Mouse (Mus musculus) heart, embryonic 16.5 days (tissue): Measurements from ENCODE around the gene Hk2. TPM values are rescaled to one million over a fixed set of nuclear protein-coding genes. Genes with fewer than 3 reads are reported as not detected.

Experiments
- ATAC-seq: fragments of 200-750 bp; cut with Nextera tagmentation; replicated peaks from 2 replicates; pipeline ENCODE4 v1.8.0; 2017; ENCODE audit warnings: moderate number of reproducible peaks; ENCODE audit not compliant: insufficient read depth, low FRiP score; ENCODE audit errors: extremely low read depth
- H3K27ac ChIP-seq: fragments of 300-500 bp; sonication (generic); 2 replicates; pipeline ENCODE4 v1.5.1; 2014; ENCODE audit warnings: mild to moderate bottlenecking, low read length, control low read depth, moderate library complexity
- H3K27me3 ChIP-seq: fragments of 300-500 bp; sonication (generic); 2 replicates; pipeline ENCODE4 v1.6.1; 2014; ENCODE audit warnings: low read length, mixed read lengths; ENCODE audit not compliant: control insufficient read depth, insufficient read depth
- H3K36me3 ChIP-seq: fragments of 300-500 bp; sonication (generic); 2 replicates; pipeline ENCODE4 v1.6.1; 2014; ENCODE audit not compliant: control insufficient read depth, insufficient read depth
- H3K4me1 ChIP-seq: fragments of 300-500 bp; sonication (generic); 2 replicates; pipeline ENCODE4 v1.6.1; 2014; ENCODE audit warnings: low read length, mixed read lengths; ENCODE audit not compliant: control insufficient read depth, insufficient read depth
- H3K4me2 ChIP-seq: fragments of 300-500 bp; sonication (generic); 2 replicates; pipeline ENCODE4 v1.6.1; 2014; ENCODE audit warnings: low read depth, mild to moderate bottlenecking, control low read depth, low read length
- H3K4me3 ChIP-seq: fragments of 300-500 bp; sonication (generic); 2 replicates; pipeline ENCODE4 v1.5.1; 2014; ENCODE audit warnings: mild to moderate bottlenecking, control low read depth, low read length
- H3K9ac ChIP-seq: fragments of 300-500 bp; sonication (generic); 2 replicates; pipeline ENCODE4 v1.6.1; 2014; ENCODE audit warnings: low read length, control low read depth
- H3K9me3 ChIP-seq: fragments of 300-500 bp; sonication (generic); replicated peaks from 2 replicates; pipeline ENCODE4 v1.6.1; 2016; ENCODE audit warnings: low read length; ENCODE audit not compliant: control insufficient read depth
- WGBS: fragments of 180-500 bp; shearing (Covaris S2); extraction: QIAGEN DNeasy Blood & Tissue Kit; methylation state at CpG from one replicate; pipeline ENCODE4 v1.1.7; 2014; 5-methylcytosine and 5-hydroxymethylcytosine counted together
- polyA plus RNA-seq: library from polyadenylated mRNA; unstranded; fragments of >200 nt; fragmentation: Nextera tagmentation; extraction: Ambion mirVana; gene quantifications from 2 replicates; pipeline ENCODE4 v1.2.1, GENCODE M21; 2015

The Hk2 gene
- polyA plus RNA-seq, 1 experiment from 2014 or later = 37.4 TPM

DNA sequence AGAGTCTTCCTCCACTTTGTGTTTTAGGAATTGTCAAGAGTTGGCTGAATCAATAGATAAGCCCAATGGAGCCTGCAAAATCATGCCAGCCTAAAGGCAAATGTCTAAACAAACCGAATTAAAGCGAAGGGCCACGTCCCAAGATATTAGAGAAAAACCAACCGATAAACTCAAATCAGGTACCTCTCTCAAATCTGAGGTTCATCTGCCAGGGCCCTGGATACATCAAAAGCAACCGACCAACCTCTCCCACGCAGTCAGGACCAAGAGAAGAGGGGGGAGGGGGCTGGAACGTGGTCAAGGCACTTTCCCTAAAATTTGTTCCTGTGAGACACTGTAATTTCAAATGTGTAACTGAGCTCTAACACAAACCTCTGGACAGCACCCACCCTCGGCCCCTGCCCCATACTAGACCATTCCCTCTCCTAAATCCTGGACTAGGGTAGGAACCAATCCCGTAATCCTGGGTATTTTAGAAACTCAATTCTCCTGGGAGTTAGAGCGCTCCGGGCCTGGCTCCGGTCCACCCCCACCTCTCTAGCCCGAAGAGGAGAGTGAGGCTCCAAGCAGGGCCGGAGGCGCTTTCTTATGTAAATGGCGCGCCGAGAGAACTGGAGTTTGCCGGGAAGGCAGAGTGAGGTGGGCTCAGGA is 1.7 kb downstream of the Hk2 start:
- Histone ChIP-seq H3K4me2 (peak overlapping the region; percentile 95), H3K27ac (peak overlapping the region; percentile 92), H3K36me3 (no peaks in the 10 kb centered on the region), H3K9me3 (no peaks in the 10 kb centered on the region), H3K4me1 (peaks cover 24% of the 10 kb centered on the region), H3K4me3 (peak overlapping the region; percentile 71), H3K27me3 (no peaks in the 10 kb centered on the region), H3K9ac (peak overlapping the region; percentile 86)
- WGBS = 2% methylated on average over 19 of the region's 19 CpGs
- no peak for ATAC-seq

DNA sequence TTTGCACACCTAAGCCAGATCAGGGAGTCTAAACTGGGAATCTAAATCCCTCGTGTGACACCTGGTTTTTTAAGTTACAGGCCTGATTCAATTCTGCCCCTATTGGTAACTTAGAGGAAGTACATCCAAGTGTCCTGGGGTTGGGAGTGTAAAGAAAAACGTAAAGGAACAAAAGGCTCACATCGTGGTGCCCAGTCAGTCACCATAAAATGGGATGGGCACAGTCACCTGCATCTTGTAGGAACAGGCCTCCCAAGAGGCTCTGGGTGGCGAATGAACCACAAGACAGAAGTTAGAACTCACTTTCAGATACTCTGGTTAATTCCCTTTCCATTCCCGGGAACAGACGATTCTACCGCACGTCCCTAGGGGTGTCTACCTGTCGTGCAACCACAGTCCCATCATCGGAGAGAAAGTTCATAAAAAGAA is 2.3 kb downstream of the Hk2 start:
- Histone ChIP-seq H3K9ac (peak overlapping the region; percentile 86), H3K9me3 (no peaks in the 10 kb centered on the region), H3K27ac (peak overlapping the region; percentile 92), H3K4me3 (peak overlapping the region; percentile 71), H3K4me2 (peak overlapping the region; percentile 95), H3K27me3 (no peaks in the 10 kb centered on the region), H3K36me3 (no peaks in the 10 kb centered on the region), H3K4me1 (peaks cover 24% of the 10 kb centered on the region)
- WGBS = 3% methylated on average over 10 of the region's 10 CpGs
- no peak for ATAC-seq

DNA sequence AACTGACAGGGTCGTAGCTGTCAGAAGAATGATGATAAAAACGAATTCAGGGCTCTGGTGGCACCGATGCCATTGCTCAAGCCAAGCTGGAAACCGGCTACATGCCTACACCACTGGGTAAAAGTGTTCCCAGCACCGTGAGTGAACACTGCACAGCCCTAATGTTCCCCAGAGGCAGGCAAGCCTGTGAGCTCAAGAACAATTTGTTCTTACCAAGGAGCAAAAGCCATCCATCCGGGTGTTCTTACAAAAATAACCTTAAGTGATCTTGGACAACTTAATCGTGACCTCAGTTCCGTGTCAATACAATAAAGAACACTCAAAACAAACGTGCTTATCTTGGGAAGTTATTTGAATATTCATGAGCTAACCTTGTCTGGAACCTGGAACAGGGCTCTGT is 3.2 kb downstream of the Hk2 start:
- Histone ChIP-seq H3K36me3 (no peaks in the 10 kb centered on the region), H3K9me3 (no peaks in the 10 kb centered on the region), H3K4me2 (peak overlapping the region; percentile 95), H3K9ac (peak overlapping the region; percentile 56; the same call in 1 of the 2 replicates), H3K4me3 (peak overlapping the region; percentile 71), H3K4me1 (peaks cover 24% of the 10 kb centered on the region), H3K27me3 (no peaks in the 10 kb centered on the region), H3K27ac (peak overlapping the region; percentile 61)
- WGBS = 35% methylated on average over 9 of the region's 9 CpGs
- no peak for ATAC-seq

DNA sequence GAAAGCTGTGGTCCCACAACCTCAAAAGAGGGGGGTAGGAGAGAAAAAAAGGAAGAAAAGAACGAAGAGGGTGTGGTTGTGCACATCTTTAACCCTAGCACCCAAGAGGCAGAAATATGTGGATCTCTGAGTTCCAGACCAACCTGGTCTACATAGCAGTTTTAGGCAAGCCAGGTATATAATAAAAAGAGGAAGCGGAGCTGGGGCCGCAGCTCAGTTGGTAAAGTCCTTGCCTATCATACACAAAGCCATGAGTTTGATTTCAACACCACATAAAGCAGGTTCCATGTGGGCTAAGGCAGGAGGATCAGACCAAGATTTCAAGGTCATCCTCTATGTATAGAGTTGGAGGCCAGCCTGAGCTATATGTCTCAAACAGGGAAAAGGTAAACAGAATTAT is 4.0 kb downstream of the Hk2 start:
- 73% methylated on average over 3 of the region's 3 CpGs for WGBS
- no peak overlapping the region for H3K4me3 ChIP-seq
- H3K36me3 ChIP-seq = no peaks in the 10 kb centered on the region
- no peaks in the 10 kb centered on the region for H3K27me3 ChIP-seq
- no peak for ATAC-seq
- no peaks in the 10 kb centered on the region for H3K9me3 ChIP-seq
- H3K27ac ChIP-seq = peak overlapping the region; percentile 48
- peak overlapping the region; percentile 19; the same call in 1 of the 2 replicates for H3K4me2 ChIP-seq
- H3K4me1 ChIP-seq = peaks cover 24% of the 10 kb centered on the region
- 0 out of 2 replicates have a peak overlapping the region, but pooled peaks have one; percentile 16 for H3K9ac ChIP-seq

DNA sequence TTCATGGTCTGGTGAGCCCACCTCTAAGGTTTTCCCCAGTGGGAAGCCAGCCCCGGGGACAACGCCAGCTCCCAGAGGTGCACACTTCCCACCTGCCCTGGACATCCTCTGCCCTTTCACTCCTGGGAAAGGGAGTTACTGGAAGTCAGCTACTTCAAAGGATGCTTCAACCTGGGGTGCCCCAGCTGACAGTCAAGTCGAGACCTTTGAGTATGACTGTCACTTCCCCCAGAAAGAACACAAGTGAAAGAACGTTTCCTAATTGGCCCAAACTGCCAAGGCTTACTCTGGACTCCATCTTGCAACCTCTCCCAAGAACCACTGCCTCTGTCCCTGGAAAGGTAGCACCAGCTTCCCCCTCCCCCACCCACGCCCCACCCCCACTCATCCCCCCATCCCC is 4.5 kb downstream of the Hk2 start:
- Histone ChIP-seq H3K36me3 (no peaks in the 10 kb centered on the region), H3K9ac (no peak overlapping the region), H3K27me3 (no peaks in the 10 kb centered on the region), H3K9me3 (no peaks in the 10 kb centered on the region), H3K4me3 (no peak overlapping the region), H3K27ac (no peak overlapping the region), H3K4me2 (no peak overlapping the region; the same call in 1 of the 2 replicates), H3K4me1 (peaks cover 28% of the 10 kb centered on the region)
- no peak for ATAC-seq
- 67% methylated on average over 5 of the region's 5 CpGs for WGBS

DNA sequence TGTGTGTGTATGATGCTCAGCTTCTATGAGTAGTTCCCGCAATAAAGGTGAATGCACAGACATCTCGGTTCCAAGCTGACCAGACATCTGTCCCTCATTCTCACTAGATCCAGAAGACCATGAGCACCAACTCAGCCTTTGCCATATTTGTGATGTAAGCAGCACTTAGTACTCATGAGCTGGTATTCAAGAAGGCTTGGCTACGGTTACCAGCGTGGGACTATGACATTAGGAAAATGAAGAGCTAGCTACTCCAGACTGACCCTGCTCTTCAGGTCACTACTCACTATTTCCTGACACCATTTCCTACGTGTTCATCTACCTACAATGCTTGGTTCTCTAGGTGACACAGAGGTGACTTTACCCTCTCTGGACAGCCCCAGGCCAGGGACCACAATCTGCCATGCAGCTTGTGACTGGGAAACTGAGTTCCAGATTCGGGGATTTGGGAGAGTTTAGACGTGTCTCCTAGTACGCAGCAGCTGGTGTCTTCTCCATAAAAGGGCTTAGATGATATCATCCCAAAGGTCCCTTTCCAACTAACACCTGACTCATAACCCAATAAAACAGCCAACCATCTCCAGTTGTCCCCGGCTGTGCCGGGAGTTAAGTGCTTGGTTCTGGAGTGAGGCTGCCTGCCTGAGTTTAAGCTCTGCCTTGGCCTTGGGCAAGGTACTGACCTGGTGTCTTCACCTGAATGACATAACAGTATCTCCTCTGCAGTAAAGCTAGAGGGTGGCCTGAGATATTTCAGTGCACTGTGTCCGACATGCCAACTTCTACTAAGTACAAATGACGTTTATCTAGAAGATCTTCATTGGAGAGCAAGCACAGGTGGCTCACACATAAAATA is 6.3 kb downstream of the Hk2 start:
- no peak overlapping the region for H3K27ac ChIP-seq
- WGBS = 82% methylated on average over 12 of the region's 12 CpGs
- H3K36me3 ChIP-seq = no peaks in the 10 kb centered on the region
- no peaks in the 10 kb centered on the region for H3K9me3 ChIP-seq
- peaks cover 46% of the 10 kb centered on the region for H3K4me1 ChIP-seq
- H3K27me3 ChIP-seq = no peaks in the 10 kb centered on the region
- H3K4me3 ChIP-seq = no peak overlapping the region
- H3K4me2 ChIP-seq = no peak overlapping the region
- no peak for ATAC-seq
- H3K9ac ChIP-seq = no peak overlapping the region

DNA sequence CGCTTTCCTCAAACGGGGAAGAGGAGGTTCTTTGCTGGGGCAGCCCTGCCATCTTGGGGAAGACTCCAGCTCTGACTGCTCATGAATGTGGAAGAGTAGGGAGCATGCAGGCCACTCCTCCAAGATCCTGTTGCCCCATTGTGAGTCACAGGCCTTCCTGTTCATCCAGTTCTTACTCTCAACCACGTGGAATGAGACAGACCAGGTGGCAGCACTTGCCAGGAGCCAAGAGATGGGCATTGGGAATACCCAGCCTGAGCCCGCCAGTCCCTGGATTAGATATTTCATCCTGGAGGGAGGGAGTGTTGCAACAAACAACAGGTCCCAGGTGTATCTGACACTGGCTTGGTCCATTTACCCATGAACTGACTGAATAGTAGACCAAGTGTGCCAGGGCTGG is 7.6 kb downstream of the Hk2 start:
- WGBS = 59% methylated on average over 4 of the region's 4 CpGs
- Histone ChIP-seq H3K27ac (no peak overlapping the region), H3K4me1 (peaks cover 51% of the 10 kb centered on the region)

DNA sequence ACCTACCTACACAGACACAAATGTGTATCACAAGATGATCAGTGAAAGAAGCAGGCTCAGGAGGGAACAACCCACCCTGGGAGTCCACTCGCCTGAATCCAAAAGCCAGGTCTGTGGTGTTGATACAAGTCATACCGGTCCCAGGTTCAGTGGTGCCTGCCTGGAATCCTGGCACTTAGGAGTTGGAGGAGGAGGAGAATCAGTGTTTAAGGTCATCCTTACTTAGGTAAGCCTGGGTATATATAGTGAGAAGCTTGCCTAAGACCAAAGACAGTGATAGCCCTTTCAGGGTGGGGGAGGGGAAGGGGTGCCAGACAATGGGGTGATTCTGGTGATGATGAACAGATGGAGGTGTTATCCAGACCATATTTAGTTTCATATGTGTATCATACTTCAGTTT is 9.0 kb downstream of the Hk2 start:
- no peaks in the 10 kb centered on the region for H3K36me3 ChIP-seq
- H3K4me2 ChIP-seq = no peak overlapping the region
- peaks cover 53% of the 10 kb centered on the region for H3K4me1 ChIP-seq
- H3K4me3 ChIP-seq = no peak overlapping the region
- no peak overlapping the region for H3K9ac ChIP-seq
- no peak for ATAC-seq
- H3K27me3 ChIP-seq = no peaks in the 10 kb centered on the region
- WGBS = 96% methylated on average over 2 of the region's 2 CpGs
- H3K9me3 ChIP-seq = no peaks in the 10 kb centered on the region
- H3K27ac ChIP-seq = peak overlapping the region; percentile 97

More for the DNA sequence above, 7.6 kb downstream of the Hk2 start:
- H3K4me2 ChIP-seq = no peak overlapping the region
- H3K36me3 ChIP-seq = no peaks in the 10 kb centered on the region
- no peak overlapping the region for H3K4me3 ChIP-seq
- no peaks in the 10 kb centered on the region for H3K9me3 ChIP-seq
- ATAC-seq = no peak
- H3K27me3 ChIP-seq = no peaks in the 10 kb centered on the region
- H3K9ac ChIP-seq = no peak overlapping the region
